Mouse (Mus musculus): ENCODE results near the gene Mup21. TPM values are rescaled to one million over a fixed set of nuclear protein-coding genes. Genes with fewer than 3 reads are reported as not detected.

Gene Mup21
- polyA plus RNA-seq (2012; rRNA removed; ENCODE audit: low replicate concordance): not detected in 2 replicates

DNA sequence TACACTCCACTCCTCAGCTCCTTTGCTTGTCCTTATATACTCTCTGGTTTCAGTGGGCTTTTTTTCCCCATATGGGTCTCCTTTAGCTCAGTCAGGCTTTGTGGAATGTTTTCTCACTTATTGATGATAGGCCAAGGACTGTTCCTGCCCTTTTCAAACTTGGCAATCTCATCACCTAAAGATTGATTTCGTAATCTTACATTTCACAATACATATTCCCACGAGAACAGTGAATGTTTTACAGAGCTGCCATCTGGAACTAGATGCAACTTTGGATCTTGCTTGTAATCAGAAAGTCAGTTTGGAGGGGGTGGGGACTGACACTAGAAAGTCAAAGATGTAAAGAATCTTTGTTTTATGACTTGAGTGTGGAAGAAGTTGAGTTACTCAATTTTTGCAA is at the start of gene Mup21:
TSS of gene Mup21 (minus strand) at position 53 of the 400 bp plus-strand sequence.

Other genes with a start within 250 kb of the Mup21 start
- gene Mup20, start 96.7 kb downstream of the Mup21 start, polyA plus RNA-seq (2012; rRNA removed; ENCODE audit: low replicate concordance): not detected in 2 replicates
- gene Mup3, start 63.5 kb downstream of the Mup21 start, polyA plus RNA-seq (2012; rRNA removed; ENCODE audit: low replicate concordance): 3.0 and 8.5 TPM in 2 replicates
- 0.37 and 1.2 TPM in 2 replicates for gene Zfp37, start 80.2 kb upstream of the Mup21 start, polyA plus RNA-seq (2012; rRNA removed; ENCODE audit: low replicate concordance)
- 31.4 and 41.4 TPM in 2 replicates for gene Slc31a2, start 111.7 kb upstream of the Mup21 start, polyA plus RNA-seq (2012; rRNA removed; ENCODE audit: low replicate concordance)
- 31.5 and 38.2 TPM in 2 replicates for gene Fkbp15, start 209.7 kb upstream of the Mup21 start, polyA plus RNA-seq (2012; rRNA removed; ENCODE audit: low replicate concordance)
- gene Slc31a1, start 209.9 kb upstream of the Mup21 start, polyA plus RNA-seq (2012; rRNA removed; ENCODE audit: low replicate concordance): 26.8 and 31.4 TPM in 2 replicates